Mouse (Mus musculus) CH12.LX (cell line): Measurements from ENCODE around the gene Retreg2.

Source experiments
- CTCF ChIP-seq, 2 experiments: IDR thresholded peaks in 1 of 2; conservative IDR thresholded peaks in 1 of 2; 2 replicates each; pipeline ENCODE4 v1.5.1; 2011 to 2012; ENCODE audit warnings: low read depth in 2 of 2, low read length in 2 of 2, improper control_type of control experiment in 1 of 2, inconsistent platforms in 1 of 2, mild to moderate bottlenecking in 1 of 2, moderate library complexity in 1 of 2
- E2F4 ChIP-seq: IDR thresholded peaks from 2 replicates; pipeline ENCODE4 v1.6.1; 2011; ENCODE audit warnings: low read depth, low read length, improper control_type of control experiment; ENCODE audit not compliant: insufficient replicate concordance
- HCFC1 ChIP-seq: IDR thresholded peaks from 2 replicates; pipeline ENCODE4 v1.6.1; 2012; ENCODE audit warnings: low read depth, mild to moderate bottlenecking, inconsistent platforms, low read length, improper control_type of control experiment
- KAT2A ChIP-seq: IDR thresholded peaks from 2 replicates; pipeline ENCODE4 v1.6.1; 2012; ENCODE audit warnings: low read length, improper control_type of control experiment, inconsistent platforms; ENCODE audit not compliant: insufficient replicate concordance
- MAFK ChIP-seq: IDR thresholded peaks from 2 replicates; pipeline ENCODE4 v1.6.1; 2011; ENCODE audit warnings: low read length, improper control_type of control experiment; ENCODE audit not compliant: insufficient replicate concordance
- MAX ChIP-seq: IDR thresholded peaks from 2 replicates; pipeline ENCODE4 v1.6.1; 2011; ENCODE audit warnings: low read length, improper control_type of control experiment
- MXI1 ChIP-seq: IDR thresholded peaks from 2 replicates; pipeline ENCODE4 v1.6.1; 2011; ENCODE audit warnings: mild to moderate bottlenecking, low read depth, low read length, improper control_type of control experiment
- POLR2A ChIP-seq: IDR thresholded peaks from 2 replicates; pipeline ENCODE4 v1.6.1; 2011; ENCODE audit warnings: low read depth, mild to moderate bottlenecking, improper control_type of control experiment, low read length
- RCOR1 ChIP-seq: conservative IDR thresholded peaks from 2 replicates; pipeline ENCODE4 v1.6.1; 2012; ENCODE audit warnings: low read depth, mild to moderate bottlenecking, inconsistent platforms, low read length, improper control_type of control experiment
- TBP ChIP-seq: conservative IDR thresholded peaks from 2 replicates; pipeline ENCODE4 v1.6.1; 2011; ENCODE audit warnings: low read depth, low read length, improper control_type of control experiment

- TF ChIP-seq E2F4 = no peak
- no peak for TF ChIP-seq MAFK
- no peak for TF ChIP-seq MXI1
- TF ChIP-seq KAT2A = no peak
- no peak for TF ChIP-seq POLR2A
- TF ChIP-seq CTCF (conservative IDR thresholded peaks at IDR 0.05 in 1 of 2, IDR thresholded peaks at IDR 0.05 in 1 of 2; ENCODE audit: low read depth in 2 of 2, low read length in 2 of 2) = no peak
- no peak; the same call in 1 of the 2 replicates for TF ChIP-seq TBP
- TF ChIP-seq MAX = no peak
- no peak for TF ChIP-seq HCFC1
- no peak for TF ChIP-seq RCOR1
These were observed 25.5 kb downstream of the Retreg2 start for GRCm38 (mm10) chr1:75168093-75168471.
